Mouse (Mus musculus): ENCODE data around the gene Gpr152. TPM values are rescaled to one million over a fixed set of nuclear protein-coding genes. Genes with fewer than 3 reads are reported as not detected.
"Not testable (repeated sequence)": the region's sequence is repeated elsewhere in the genome, so short reads cannot be mapped to it uniquely, and the experiment has no call there.

The Gpr152 gene
- polyA plus RNA-seq, 1 experiment from 2014 or later, result not detected

GRCm38 (mm10) chr19:4114551-4114950 is 25.0 kb upstream of the Gpr152 start:
- H3K27ac ChIP-seq (ENCODE audit: low read length), result no peak overlapping the region; the same call in 1 of the 2 replicates
- H3K9ac ChIP-seq (ENCODE audit: low read length), result no peak overlapping the region
- no peak overlapping the region for H3K4me3 ChIP-seq (ENCODE audit: low read length)
- H3K4me2 ChIP-seq (ENCODE audit: low read depth, low read length), result no peak overlapping the region
- WGBS, result 86% methylated on average over 10 of the region's 10 CpGs
- peaks cover 20% of the 10 kb centered on the region for H3K36me3 ChIP-seq (ENCODE audit: control insufficient read depth, insufficient read depth)
- no peaks in the 10 kb centered on the region for H3K9me3 ChIP-seq (replicated peaks; ENCODE audit: control insufficient read depth, low read length)
- no peaks in the 10 kb centered on the region for H3K27me3 ChIP-seq (ENCODE audit: control insufficient read depth, insufficient read depth, low read length)
- peaks cover 10% of the 10 kb centered on the region for H3K4me1 ChIP-seq (ENCODE audit: control insufficient read depth, insufficient read depth, low read length)
- ATAC-seq (replicated peaks; ENCODE audit: extremely low read depth, insufficient read depth, low FRiP score), result no peak

- WGBS, result 83% methylated on average over 10 of the region's 10 CpGs
- Histone ChIP-seq H3K27ac (ENCODE audit: low read length) (no peak overlapping the region), H3K27me3 (ENCODE audit: control insufficient read depth, insufficient read depth, low read length) (no peaks in the 10 kb centered on the region), H3K4me1 (ENCODE audit: control insufficient read depth, insufficient read depth, low read length) (peaks cover 10% of the 10 kb centered on the region), H3K36me3 (ENCODE audit: control insufficient read depth, insufficient read depth) (peaks cover 20% of the 10 kb centered on the region), H3K9ac (ENCODE audit: low read length) (no peak overlapping the region), H3K9me3 (replicated peaks; ENCODE audit: control insufficient read depth, low read length) (no peaks in the 10 kb centered on the region), H3K4me2 (ENCODE audit: low read depth, low read length) (no peak overlapping the region), H3K4me3 (ENCODE audit: low read length) (no peak overlapping the region)
- ATAC-seq (replicated peaks; ENCODE audit: extremely low read depth, insufficient read depth, low FRiP score), result no peak
These were observed 24.4 kb upstream of the Gpr152 start for GRCm38 (mm10) chr19:4115144-4115543.

- no peak overlapping the region for H3K27ac ChIP-seq (ENCODE audit: low read length)
- H3K9me3 ChIP-seq (replicated peaks; ENCODE audit: control insufficient read depth, low read length), result no peaks in the 10 kb centered on the region
- peaks cover 15% of the 10 kb centered on the region for H3K4me1 ChIP-seq (ENCODE audit: control insufficient read depth, insufficient read depth, low read length)
- 83% methylated on average over 11 of the region's 11 CpGs for WGBS
- H3K9ac ChIP-seq (ENCODE audit: low read length), result no peak overlapping the region
- ATAC-seq (replicated peaks; ENCODE audit: extremely low read depth, insufficient read depth, low FRiP score), result no peak
- no peaks in the 10 kb centered on the region for H3K27me3 ChIP-seq (ENCODE audit: control insufficient read depth, insufficient read depth, low read length)
- no peak overlapping the region for H3K4me3 ChIP-seq (ENCODE audit: low read length)
- H3K36me3 ChIP-seq (ENCODE audit: control insufficient read depth, insufficient read depth), result peaks cover 20% of the 10 kb centered on the region
- no peak overlapping the region for H3K4me2 ChIP-seq (ENCODE audit: low read depth, low read length)
These were observed 23.8 kb upstream of the Gpr152 start for GRCm38 (mm10) chr19:4115816-4116215.

- H3K36me3 ChIP-seq (ENCODE audit: control insufficient read depth, insufficient read depth), result peaks cover 20% of the 10 kb centered on the region
These were observed 22.6 kb upstream of the Gpr152 start for GRCm38 (mm10) chr19:4117006-4117405.

GRCm38 (mm10) chr19:4118350-4118749 is 21.2 kb upstream of the Gpr152 start:
- Histone ChIP-seq H3K27me3 (ENCODE audit: control insufficient read depth, insufficient read depth, low read length) (no peaks in the 10 kb centered on the region), H3K4me2 (ENCODE audit: low read depth, low read length) (no peak overlapping the region), H3K4me1 (ENCODE audit: control insufficient read depth, insufficient read depth, low read length) (peaks cover 14% of the 10 kb centered on the region), H3K9me3 (replicated peaks; ENCODE audit: control insufficient read depth, low read length) (no peaks in the 10 kb centered on the region), H3K36me3 (ENCODE audit: control insufficient read depth, insufficient read depth) (peaks cover 20% of the 10 kb centered on the region), H3K4me3 (ENCODE audit: low read length) (no peak overlapping the region), H3K9ac (ENCODE audit: low read length) (no peak overlapping the region), H3K27ac (ENCODE audit: low read length) (no peak overlapping the region)
- 86% methylated on average over 2 of the region's 2 CpGs for WGBS
- ATAC-seq (replicated peaks; ENCODE audit: extremely low read depth, insufficient read depth, low FRiP score), result no peak

More at GRCm38 (mm10) chr19:4117006-4117405, 22.6 kb upstream of the Gpr152 start:
- H3K27ac ChIP-seq (ENCODE audit: low read length), result no peak overlapping the region
- H3K4me2 ChIP-seq (ENCODE audit: low read depth, low read length), result no peak overlapping the region
- H3K9ac ChIP-seq (ENCODE audit: low read length), result no peak overlapping the region
- H3K27me3 ChIP-seq (ENCODE audit: control insufficient read depth, insufficient read depth, low read length), result no peaks in the 10 kb centered on the region
- WGBS, result 96% methylated on average over 7 of the region's 7 CpGs
- no peak overlapping the region for H3K4me3 ChIP-seq (ENCODE audit: low read length)
- H3K9me3 ChIP-seq (replicated peaks; ENCODE audit: control insufficient read depth, low read length), result no peaks in the 10 kb centered on the region
- peaks cover 18% of the 10 kb centered on the region for H3K4me1 ChIP-seq (ENCODE audit: control insufficient read depth, insufficient read depth, low read length)
- ATAC-seq (replicated peaks; ENCODE audit: extremely low read depth, insufficient read depth, low FRiP score), result no peak

- Histone ChIP-seq H3K4me3 (ENCODE audit: low read length) (no peak overlapping the region), H3K9me3 (replicated peaks; ENCODE audit: control insufficient read depth, low read length) (no peaks in the 10 kb centered on the region), H3K27ac (ENCODE audit: low read length) (no peak overlapping the region), H3K36me3 (ENCODE audit: control insufficient read depth, insufficient read depth) (peaks cover 14% of the 10 kb centered on the region), H3K27me3 (ENCODE audit: control insufficient read depth, insufficient read depth, low read length) (no peaks in the 10 kb centered on the region), H3K4me2 (ENCODE audit: low read depth, low read length) (peak overlapping the region; percentile 69), H3K4me1 (ENCODE audit: control insufficient read depth, insufficient read depth, low read length) (peaks cover 8% of the 10 kb centered on the region), H3K9ac (ENCODE audit: low read length) (no peak overlapping the region)
- ATAC-seq (replicated peaks; ENCODE audit: extremely low read depth, insufficient read depth, low FRiP score), result no peak
- 75% methylated on average over 6 of the region's 6 CpGs for WGBS
These were observed 19.7 kb upstream of the Gpr152 start for GRCm38 (mm10) chr19:4119716-4120487.

GRCm38 (mm10) chr19:4120496-4120895 is 19.1 kb upstream of the Gpr152 start:
- Histone ChIP-seq H3K27me3 (ENCODE audit: control insufficient read depth, insufficient read depth, low read length) (no peaks in the 10 kb centered on the region), H3K4me1 (ENCODE audit: control insufficient read depth, insufficient read depth, low read length) (peaks cover 10% of the 10 kb centered on the region), H3K4me3 (ENCODE audit: low read length) (peak overlapping the region; percentile 63), H3K9me3 (replicated peaks; ENCODE audit: control insufficient read depth, low read length) (no peaks in the 10 kb centered on the region), H3K36me3 (ENCODE audit: control insufficient read depth, insufficient read depth) (peaks cover 8% of the 10 kb centered on the region), H3K9ac (ENCODE audit: low read length) (no peak overlapping the region), H3K27ac (ENCODE audit: low read length) (peak overlapping the region; percentile 43), H3K4me2 (ENCODE audit: low read depth, low read length) (peak overlapping the region; percentile 69)
- ATAC-seq (replicated peaks; ENCODE audit: extremely low read depth, insufficient read depth, low FRiP score), result no peak
- 91% methylated on average over 2 of the region's 2 CpGs for WGBS

GRCm38 (mm10) chr19:4121097-4121805 is 18.3 kb upstream of the Gpr152 start:
- no peaks in the 10 kb centered on the region for H3K9me3 ChIP-seq (replicated peaks; ENCODE audit: control insufficient read depth, low read length)
- H3K4me1 ChIP-seq (ENCODE audit: control insufficient read depth, insufficient read depth, low read length), result peaks cover 10% of the 10 kb centered on the region
- H3K4me2 ChIP-seq (ENCODE audit: low read depth, low read length), result peak overlapping the region; percentile 69
- no peaks in the 10 kb centered on the region for H3K27me3 ChIP-seq (ENCODE audit: control insufficient read depth, insufficient read depth, low read length)
- peak overlapping the region; percentile 63 for H3K4me3 ChIP-seq (ENCODE audit: low read length)
- peak overlapping the region; percentile 72 for H3K9ac ChIP-seq (ENCODE audit: low read length)
- H3K27ac ChIP-seq (ENCODE audit: low read length), result peak overlapping the region; percentile 80
- ATAC-seq (replicated peaks; ENCODE audit: extremely low read depth, insufficient read depth, low FRiP score), result peak; percentile 68
- H3K36me3 ChIP-seq (ENCODE audit: control insufficient read depth, insufficient read depth), result 0 out of 2 replicates have a peak, but pooled peaks cover 3% of the 10 kb centered on the region
- 3% methylated on average over 38 of the region's 38 CpGs for WGBS

GRCm38 (mm10) chr19:4121896-4122295 is 17.7 kb upstream of the Gpr152 start:
- ATAC-seq (replicated peaks; ENCODE audit: extremely low read depth, insufficient read depth, low FRiP score); H3K27ac ChIP-seq (ENCODE audit: low read length); H3K9ac ChIP-seq (ENCODE audit: low read length); H3K36me3 ChIP-seq (ENCODE audit: control insufficient read depth, insufficient read depth); H3K9me3 ChIP-seq (replicated peaks; ENCODE audit: control insufficient read depth, low read length); H3K27me3 ChIP-seq (ENCODE audit: control insufficient read depth, insufficient read depth, low read length): not testable (repeated sequence)
- Histone ChIP-seq H3K4me2 (ENCODE audit: low read depth, low read length) (peak overlapping the region; percentile 69), H3K4me1 (ENCODE audit: control insufficient read depth, insufficient read depth, low read length) (peaks cover 16% of the 10 kb centered on the region), H3K4me3 (ENCODE audit: low read length) (0 out of 2 replicates have a peak overlapping the region, but pooled peaks have one; percentile 63)
- 49% methylated on average over 6 of the region's 6 CpGs for WGBS

Measured in heart, embryonic 16.5 days (tissue).